Mouse (Mus musculus) limb, embryonic 10.5 days (tissue): ENCODE results near the gene Kptn. TPM values are rescaled to one million over a fixed set of nuclear protein-coding genes. Genes with fewer than 3 reads are reported as not detected.

Experiments used
- polyA plus RNA-seq: library from polyadenylated mRNA; unstranded; fragments of >200 nt; fragmentation: Nextera tagmentation; extraction: Ambion mirVana; gene quantifications from 2 replicates; pipeline ENCODE4 v1.2.1, GENCODE M21; 2016

The Kptn gene
- polyA plus RNA-seq, 1 experiment from 2014 or later = 27.0 TPM

Other genes with a start within 250 kb of the Kptn start
- not detected in 2 replicates for gene Crx, start 239.9 kb upstream of the Kptn start, polyA plus RNA-seq
- not detected in 2 replicates for gene Crxos, start 237.3 kb upstream of the Kptn start, polyA plus RNA-seq
- gene Selenow, start 197.5 kb upstream of the Kptn start, polyA plus RNA-seq = 654 and 733 TPM in 2 replicates
- 173 and 203 TPM in 2 replicates for gene Nop53, start 173.8 kb upstream of the Kptn start, polyA plus RNA-seq
- 10.1 and 10.4 TPM in 2 replicates for gene Ehd2, start 152.3 kb upstream of the Kptn start, polyA plus RNA-seq
- gene Bicra, start 72.0 kb upstream of the Kptn start, polyA plus RNA-seq = 10.6 and 10.8 TPM in 2 replicates
- 0.05 TPM in 1 of 2 replicates, not detected in the other for gene Zfp541, start 58.1 kb upstream of the Kptn start, polyA plus RNA-seq
- gene Napa, start 21.4 kb upstream of the Kptn start, polyA plus RNA-seq = 197 and 216 TPM in 2 replicates
- gene Slc8a2, start 9.9 kb downstream of the Kptn start, polyA plus RNA-seq = 0.05 and 0.09 TPM in 2 replicates
- 17.8 and 20.9 TPM in 2 replicates for gene Meis3, start 55.2 kb downstream of the Kptn start, polyA plus RNA-seq
- 19.8 and 20.0 TPM in 2 replicates for gene Dhx34, start 102.1 kb downstream of the Kptn start, polyA plus RNA-seq
- gene C5ar2, start 124.3 kb downstream of the Kptn start, polyA plus RNA-seq = 0.04 TPM in 1 of 2 replicates, not detected in the other
- gene C5ar1, start 139.6 kb downstream of the Kptn start, polyA plus RNA-seq = 0.41 and 0.76 TPM in 2 replicates
- gene Inafm1, start 153.7 kb downstream of the Kptn start, polyA plus RNA-seq = 5.4 and 7.4 TPM in 2 replicates
- 36.3 and 36.8 TPM in 2 replicates for gene Ccdc9, start 166.9 kb downstream of the Kptn start, polyA plus RNA-seq
- 14.5 and 19.1 TPM in 2 replicates for gene Bbc3, start 188.5 kb downstream of the Kptn start, polyA plus RNA-seq